Mouse (Mus musculus) adrenal gland, postnatal 36 days (tissue): ENCODE data around the gene Ndufs5. TPM values are rescaled to one million over a fixed set of nuclear protein-coding genes. Genes with fewer than 3 reads are reported as not detected.

Experiments used
- total RNA-seq, 2 experiments: library from RNA; stranded (reverse); gene quantifications; 2 replicates each; pipeline ENCODE4 v1.2.3; 2021

Gene Ndufs5
- total RNA-seq, 2 experiments from 2014 or later: 236 to 258 TPM

Other genes with a start within 250 kb of the Ndufs5 start
- 100 to 1,000 TPM; 150 to 174 TPM for gene Macf1, start 33.8 kb downstream of the Ndufs5 start, total RNA-seq
- 10 to 100 TPM; 62.6 to 74.8 TPM for gene Akirin1, start 32.1 kb upstream of the Ndufs5 start, total RNA-seq
- 1 to 10 TPM; 1.1 to 2.7 TPM for gene Rhbdl2, start 69.7 kb upstream of the Ndufs5 start, total RNA-seq
- not detected for gene 4933427I04Rik, start 141.5 kb upstream of the Ndufs5 start, total RNA-seq
- 10 to 100 TPM; 37.6 to 50.0 TPM for gene Mycbp, start 186.6 kb upstream of the Ndufs5 start, total RNA-seq
- gene Rragc, start 199.2 kb upstream of the Ndufs5 start, total RNA-seq: 10 to 100 TPM; 80.5 to 87.4 TPM
- gene 4930535I16Rik, start 199.8 kb upstream of the Ndufs5 start, total RNA-seq: not detected